Mouse (Mus musculus) T-helper 2 cell (primary cell): ENCODE results near the gene Klhl29.

Experiments
- in situ Hi-C: fragments of 300-600 bp; cut with MboI, MseI; formaldehyde crosslinking; loops from one replicate; pipeline ENCODE4 v1.15.1; 2025; ENCODE audit warnings: high pct_unique_total_duplicates

Gene Klhl29

DNA sequence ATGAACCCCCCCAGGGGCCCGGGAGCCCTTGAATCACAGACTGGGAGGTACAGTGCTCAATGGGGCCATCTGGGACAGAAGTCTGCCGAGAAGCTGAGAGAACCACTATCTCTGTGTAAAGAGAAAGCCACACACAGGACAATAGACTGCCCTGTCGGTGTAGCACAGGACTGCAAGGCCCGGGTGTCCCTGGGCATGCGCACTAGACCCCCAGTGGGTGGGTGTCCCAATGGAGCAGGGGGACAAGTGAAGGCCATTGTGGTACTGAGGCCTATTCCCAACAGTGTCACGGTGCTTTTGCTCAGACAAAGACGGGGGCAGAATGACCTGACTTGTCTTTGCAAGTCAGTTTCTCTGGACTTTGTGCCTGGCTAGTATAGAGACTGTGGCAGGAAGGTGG lies 186.6 kb downstream of the Klhl29 start:
- in situ Hi-C loops = no loop called here

- in situ Hi-C loops = no loop called here
Observed at GRCm38 (mm10) chr12:5187773-5188333, 187.6 kb downstream of the Klhl29 start.

GRCm38 (mm10) chr12:5186645-5187044 lies 188.8 kb downstream of the Klhl29 start:
- in situ Hi-C loops = no loop called here

GRCm38 (mm10) chr12:5185603-5186002 lies 189.9 kb downstream of the Klhl29 start:
- in situ Hi-C loops = no loop called here

DNA sequence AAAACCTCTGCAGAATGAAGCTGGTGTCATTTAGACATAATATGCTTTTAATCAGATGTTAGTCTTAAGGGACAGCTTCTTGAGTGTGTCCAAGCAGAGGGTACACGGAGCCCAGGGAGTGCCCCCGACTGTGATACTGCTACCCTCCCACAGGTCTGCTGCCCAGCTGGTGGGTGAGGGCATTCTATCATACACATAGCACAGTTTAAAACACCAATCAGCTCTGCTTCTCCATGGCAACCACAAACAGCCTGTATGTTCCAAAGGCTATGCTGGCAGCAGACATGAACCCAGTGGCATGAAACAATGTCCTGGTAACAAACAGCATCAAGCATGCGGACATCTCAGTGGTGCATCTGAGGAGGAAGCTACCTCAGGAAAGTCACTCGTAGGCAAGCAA lies 192.9 kb downstream of the Klhl29 start:
- in situ Hi-C loops = no loop called here

DNA sequence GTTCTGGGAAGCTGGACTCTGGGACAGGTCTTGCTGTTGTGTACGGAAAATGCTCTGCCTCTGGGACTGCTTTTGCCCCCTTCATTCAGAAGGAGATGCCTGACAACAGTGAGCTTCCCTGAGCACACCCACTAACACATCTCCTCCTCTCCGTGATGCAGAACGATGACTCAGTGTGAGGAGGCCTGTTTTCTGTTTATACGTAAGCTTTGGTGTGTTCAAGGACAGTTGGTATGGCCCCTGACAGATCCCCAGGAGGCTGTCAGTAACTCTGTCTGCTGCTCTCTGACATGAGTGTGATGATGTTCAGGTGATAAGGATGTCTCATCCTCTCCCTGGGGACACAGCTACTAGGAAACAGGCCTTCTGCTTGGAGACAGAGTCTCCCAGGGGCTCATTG lies 193.3 kb downstream of the Klhl29 start:
- in situ Hi-C loops = no loop called here

DNA sequence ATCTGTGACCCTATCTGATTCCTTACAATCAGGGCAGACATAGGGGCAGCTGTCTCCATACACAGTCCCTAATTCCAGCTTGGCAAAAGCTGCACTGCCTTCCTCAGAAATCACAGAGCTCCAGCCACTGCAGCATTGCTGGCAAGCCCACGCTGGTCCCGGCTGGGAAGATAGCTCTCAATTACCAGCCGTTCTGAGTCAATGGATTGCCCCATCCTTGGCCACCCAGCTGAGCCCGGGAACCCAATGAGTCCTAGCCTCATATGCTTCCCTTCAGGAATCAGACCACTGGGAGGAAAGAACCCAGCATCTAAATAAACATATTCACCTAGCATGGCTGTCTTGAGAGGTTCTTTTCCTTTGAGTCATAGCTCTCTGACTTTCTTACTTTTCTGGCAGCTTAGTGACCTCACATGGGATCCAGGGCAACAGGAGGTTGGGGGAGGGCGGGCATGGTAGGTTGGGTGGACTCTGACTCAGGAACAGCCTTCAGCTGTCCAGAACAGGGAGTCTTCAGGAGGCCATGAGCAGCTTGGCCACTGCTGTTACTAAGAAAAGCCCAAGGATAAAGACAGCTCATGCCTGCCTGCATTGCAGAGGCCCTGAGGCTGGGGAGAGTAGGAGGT lies 198.7 kb downstream of the Klhl29 start:
- in situ Hi-C loops = no loop called here

DNA sequence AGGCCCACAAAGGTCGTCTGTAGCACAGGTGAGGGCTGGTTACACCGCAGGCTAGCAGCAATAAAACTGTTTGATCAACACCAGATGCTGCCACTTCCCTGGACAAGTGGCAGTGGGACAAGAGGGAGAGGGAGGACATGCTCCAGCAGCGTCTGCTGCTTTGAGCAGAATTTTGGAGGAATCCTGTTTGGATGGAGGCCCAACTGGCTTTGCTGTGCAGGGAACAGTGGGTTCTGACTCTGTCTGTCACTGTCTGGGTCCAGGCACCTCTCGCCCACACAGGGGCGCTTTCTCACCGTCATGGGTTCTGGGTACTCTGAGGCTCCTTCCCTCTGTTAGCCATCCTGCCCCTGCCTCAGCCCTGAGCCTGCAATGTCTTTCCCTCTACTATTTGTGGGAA lies 209.3 kb downstream of the Klhl29 start:
- in situ Hi-C loops = no loop called here

DNA sequence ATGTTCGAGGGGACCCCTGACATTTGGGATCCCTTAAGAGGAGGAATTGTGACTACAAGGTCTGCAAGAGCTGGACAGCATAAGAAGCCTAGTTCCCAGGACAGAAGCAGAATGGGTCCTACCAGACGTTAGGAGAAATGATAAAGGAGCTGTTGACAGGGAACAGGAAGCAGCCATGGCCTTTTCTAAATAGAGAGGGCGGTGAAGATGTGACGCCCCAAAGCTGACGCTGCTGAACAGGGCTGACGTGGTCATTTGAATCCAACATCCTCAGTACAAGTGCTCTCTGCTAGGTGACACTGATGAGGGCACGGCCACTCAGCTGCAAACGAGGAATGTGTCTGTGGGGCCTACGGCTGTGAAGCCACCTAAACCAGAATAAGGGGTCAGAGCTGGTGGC lies 210.1 kb downstream of the Klhl29 start:
- in situ Hi-C loops = no loop called here

DNA sequence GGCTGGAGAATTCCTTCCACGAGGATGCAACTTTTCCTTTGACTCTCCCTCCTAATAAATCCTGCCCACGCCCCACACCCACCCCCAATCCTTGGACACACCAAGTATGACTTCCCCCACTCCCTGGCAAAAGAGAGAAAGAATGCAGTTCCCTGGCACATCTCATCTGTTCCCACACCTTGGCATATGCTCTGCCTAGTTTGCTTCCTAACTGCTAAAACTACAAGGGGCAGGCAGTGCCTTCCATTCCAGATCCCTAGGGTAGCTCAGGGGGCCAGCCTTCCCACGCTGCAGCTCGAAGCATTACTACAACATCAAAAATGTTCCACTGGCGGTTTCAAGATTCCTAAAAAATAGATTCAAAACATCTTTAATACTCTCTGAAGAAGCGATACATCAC lies 212.8 kb downstream of the Klhl29 start:
- in situ Hi-C loops = no loop called here

DNA sequence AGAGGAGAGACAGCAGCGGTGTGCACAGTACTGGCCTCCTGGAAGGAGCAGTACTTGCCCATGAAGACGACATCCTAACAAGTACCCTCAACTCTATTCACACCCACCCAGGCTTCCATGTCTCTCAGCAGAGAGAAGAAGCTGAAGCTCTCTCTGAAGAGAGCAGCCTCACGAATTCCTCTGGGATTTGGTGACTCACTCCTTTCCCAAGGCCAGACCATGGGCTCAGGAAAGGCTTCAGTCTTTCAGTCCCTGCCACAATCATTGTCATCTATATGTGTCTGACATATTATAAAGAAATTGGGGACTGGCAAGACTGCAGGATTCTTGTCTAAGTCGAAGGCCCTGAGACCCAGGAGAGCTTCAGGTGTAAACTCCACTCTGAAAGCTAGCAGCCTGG lies 213.9 kb downstream of the Klhl29 start:
- in situ Hi-C loops = no loop called here

DNA sequence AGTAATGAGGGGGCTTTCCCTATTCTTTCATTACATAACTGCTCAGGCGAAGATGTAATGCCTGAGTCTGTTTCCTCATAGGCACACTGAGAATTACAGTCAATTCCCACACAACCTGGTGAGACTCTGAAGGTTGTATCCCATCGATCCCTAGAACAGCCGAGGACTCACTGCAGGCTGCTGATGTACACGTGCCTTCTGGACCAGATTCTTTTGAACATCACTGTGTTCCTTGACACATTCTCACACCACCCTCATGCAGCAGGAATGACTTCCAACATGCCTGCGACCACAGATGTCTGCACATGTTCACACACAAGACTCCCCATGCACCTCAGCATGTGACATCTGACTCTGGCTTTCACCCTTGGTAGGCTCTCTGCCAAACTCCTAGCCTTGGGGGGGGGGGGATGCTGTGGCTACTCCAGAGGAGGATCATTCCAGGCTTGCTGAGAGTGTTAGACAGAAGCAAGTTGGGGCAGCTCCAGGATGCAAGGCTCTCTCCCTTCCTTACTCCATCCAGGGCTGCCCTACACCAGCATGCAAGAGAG lies 217.5 kb downstream of the Klhl29 start:
- in situ Hi-C loops = no loop called here

DNA sequence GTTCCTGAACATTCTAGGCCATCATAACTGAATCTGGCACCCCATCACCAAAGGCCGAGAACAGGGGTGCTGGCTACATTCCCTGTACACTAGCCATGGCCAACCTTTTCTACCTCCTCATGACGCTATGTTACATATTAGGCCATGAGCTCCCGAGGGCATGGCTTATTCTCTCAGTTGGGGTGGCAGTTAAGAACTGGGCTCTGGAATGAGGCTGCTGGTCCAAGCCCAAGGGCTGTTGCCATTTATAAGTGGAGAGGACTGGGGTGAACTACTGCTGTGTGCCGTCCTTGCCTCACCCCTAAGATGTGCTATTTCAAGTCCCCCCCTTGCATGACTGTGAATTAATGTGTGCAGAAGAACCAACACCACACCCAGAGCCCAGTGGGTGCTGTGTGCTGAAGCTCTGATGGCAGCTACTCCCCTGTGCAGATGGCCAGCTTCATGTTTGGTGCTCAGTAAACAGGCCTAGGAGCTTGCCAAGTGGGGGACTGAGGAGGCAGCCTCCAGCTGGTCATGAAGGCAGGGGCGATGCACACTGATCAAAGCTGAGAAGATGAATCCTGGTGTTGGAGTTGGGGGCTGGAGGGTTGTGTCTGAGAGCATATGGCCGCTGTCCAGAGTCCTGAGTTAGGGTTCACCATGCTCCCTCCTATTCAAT lies 218.3 kb downstream of the Klhl29 start:
- in situ Hi-C loops = no loop called here

- in situ Hi-C loops = no loop called here
Observed at GRCm38 (mm10) chr12:5155177-5155576, 220.3 kb downstream of the Klhl29 start.

- in situ Hi-C loops = no loop called here
Observed at GRCm38 (mm10) chr12:5151859-5152258, 223.6 kb downstream of the Klhl29 start.

DNA sequence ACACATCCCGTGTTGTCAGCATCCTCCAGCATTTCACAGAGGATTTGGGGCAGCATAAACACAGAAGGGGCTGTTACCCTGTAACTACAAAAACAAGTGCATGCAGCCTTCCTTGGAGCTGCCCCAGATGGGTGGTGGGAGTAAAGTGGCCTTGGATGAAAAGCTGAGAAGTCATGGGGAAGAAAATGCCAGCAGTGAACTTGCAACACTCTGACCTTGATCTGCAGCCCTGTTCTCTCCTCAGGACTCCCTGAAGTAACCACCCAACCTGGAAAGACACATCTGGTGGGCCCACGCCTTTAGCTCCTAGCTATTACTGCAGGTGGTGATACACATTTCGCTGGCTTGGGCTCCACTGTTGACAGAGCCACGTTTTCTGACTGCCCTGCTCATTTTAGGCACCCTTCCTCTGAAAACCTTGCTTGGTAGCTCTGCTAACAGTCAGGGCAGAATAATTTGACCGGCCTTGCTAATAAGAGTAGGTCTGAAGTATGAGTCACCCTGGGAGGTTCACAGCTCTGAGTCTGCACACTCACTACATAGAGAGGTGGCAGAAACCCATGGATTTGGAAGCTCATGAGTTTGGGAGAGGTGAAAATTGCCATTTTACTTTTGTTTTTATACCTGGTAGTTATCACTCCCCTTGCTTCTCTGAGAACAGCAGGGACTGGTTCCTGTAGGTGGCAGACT lies 228.0 kb downstream of the Klhl29 start:
- in situ Hi-C loops = no loop called here

DNA sequence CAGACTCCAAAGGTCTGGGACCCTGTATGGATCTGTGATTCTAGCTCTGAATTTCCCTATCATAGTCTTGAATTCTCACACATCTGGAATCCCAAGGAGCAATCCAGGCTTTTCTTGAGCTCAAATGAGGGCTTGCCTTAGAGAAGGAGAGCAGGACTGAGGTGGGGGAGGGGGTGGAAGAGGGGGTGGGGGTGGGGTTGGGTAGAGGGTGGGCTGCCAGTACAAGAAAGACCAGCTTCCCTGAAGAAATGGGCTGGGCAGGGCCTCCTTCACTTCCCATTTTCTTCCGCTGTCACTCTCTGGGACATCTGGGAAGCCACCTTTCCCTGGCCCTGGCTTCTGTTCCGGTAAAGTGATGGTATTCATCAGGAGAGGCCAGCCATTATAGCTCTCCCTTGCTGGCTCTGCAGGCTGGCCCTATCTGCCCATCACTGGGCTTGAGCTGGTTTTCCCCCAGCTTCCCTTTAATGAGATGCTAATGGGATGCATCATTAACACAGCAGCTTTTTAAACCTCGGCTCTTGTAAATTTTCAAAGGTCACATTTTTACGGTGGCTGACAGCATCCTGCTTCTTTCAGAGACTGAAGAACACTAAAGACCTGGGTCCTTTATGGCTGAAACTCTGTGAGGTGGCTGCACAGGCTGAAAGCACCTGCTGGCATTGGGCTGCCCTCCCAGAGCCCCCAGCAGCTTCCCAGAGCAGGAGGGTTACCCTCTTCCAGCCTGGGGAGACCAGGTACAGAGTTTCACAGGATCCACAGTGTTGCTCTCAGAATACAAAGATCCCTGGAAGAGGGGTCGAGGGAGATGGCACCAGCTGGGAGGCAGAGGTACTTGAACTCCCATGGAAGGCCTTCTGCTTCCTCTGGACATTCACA lies 231.3 kb downstream of the Klhl29 start:
- in situ Hi-C loops = no loop called here

DNA sequence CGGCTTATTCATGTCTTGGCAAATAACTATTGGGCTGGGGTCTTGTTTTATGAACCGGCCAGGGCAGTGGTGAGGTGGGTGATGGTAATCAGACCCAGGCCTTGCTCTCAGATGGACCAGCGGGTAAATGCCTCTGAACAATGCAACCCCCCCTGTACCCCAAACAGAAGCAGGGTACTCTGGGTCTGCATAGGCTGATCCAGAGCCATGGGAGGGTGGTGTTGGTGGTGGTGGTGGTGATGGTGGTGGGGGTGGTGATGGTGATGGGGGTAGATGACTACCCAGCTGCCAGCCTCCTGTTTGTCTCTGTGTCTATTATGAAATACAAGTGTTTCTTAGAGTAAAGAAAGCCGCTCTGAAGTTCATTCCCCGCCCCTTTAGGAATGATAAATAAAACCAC lies 232.3 kb downstream of the Klhl29 start:
- in situ Hi-C loops = no loop called here

GRCm38 (mm10) chr12:5142776-5143175 lies 232.7 kb downstream of the Klhl29 start:
- in situ Hi-C loops = no loop called here

DNA sequence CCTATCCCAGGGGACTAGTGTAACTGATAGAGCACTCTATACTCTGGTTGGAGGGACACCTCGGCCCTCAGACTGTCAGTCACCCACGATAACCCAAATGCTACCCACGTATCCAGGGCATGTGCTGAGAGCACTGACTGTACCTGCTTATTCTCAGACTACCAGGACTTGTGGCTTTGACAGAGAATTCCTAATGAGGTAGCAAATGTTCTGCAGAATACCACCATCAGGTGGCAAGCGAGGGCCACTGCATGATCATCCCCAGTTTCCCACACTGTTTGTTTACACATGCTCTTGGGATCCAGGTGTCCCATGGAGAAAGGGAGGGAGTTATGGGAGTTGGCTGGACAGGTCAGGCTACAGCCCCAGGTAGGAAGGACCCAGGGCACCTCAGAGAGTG lies 234.4 kb downstream of the Klhl29 start:
- in situ Hi-C loops = no loop called here

GRCm38 (mm10) chr12:5139302-5139701 lies 236.2 kb downstream of the Klhl29 start:
- in situ Hi-C loops = no loop called here

- in situ Hi-C loops = no loop called here
Observed at GRCm38 (mm10) chr12:5136300-5136699, 239.2 kb downstream of the Klhl29 start.
